Mouse (Mus musculus): ENCODE results near the gene Gabbr2. TPM values are rescaled to one million over a fixed set of nuclear protein-coding genes. Genes with fewer than 3 reads are reported as not detected.

Gene Gabbr2
- total and polyA plus RNA-seq, 3 experiments = 0.07 to 0.24 (median 0.17) TPM

GRCm38 (mm10) chr4:46916786-46917185 is 74.9 kb downstream of the Gabbr2 start:
- peak; percentile 17 for DNase-seq

- DNase-seq = no peak
These were observed 75.7 kb downstream of the Gabbr2 start for GRCm38 (mm10) chr4:46915934-46916333.

- DNase-seq = no peak
These were observed 76.2 kb downstream of the Gabbr2 start for GRCm38 (mm10) chr4:46915476-46915875.

- DNase-seq = no peak
These were observed 77.1 kb downstream of the Gabbr2 start for GRCm38 (mm10) chr4:46914606-46915005.

- no peak for DNase-seq
These were observed 85.5 kb downstream of the Gabbr2 start for GRCm38 (mm10) chr4:46906036-46906691.

GRCm38 (mm10) chr4:46905152-46905551 is 86.5 kb downstream of the Gabbr2 start:
- no peak for DNase-seq

GRCm38 (mm10) chr4:46904129-46904528 is 87.5 kb downstream of the Gabbr2 start:
- DNase-seq = no peak

- no peak for DNase-seq
These were observed 93.1 kb downstream of the Gabbr2 start for GRCm38 (mm10) chr4:46898546-46898945.

- DNase-seq = no peak
These were observed 93.9 kb downstream of the Gabbr2 start for GRCm38 (mm10) chr4:46897634-46898399.

GRCm38 (mm10) chr4:46894144-46894543 is 97.5 kb downstream of the Gabbr2 start:
- no peak for DNase-seq

- DNase-seq = no peak
These were observed 102.5 kb downstream of the Gabbr2 start for GRCm38 (mm10) chr4:46889175-46889574.

GRCm38 (mm10) chr4:46885627-46886383 is 105.9 kb downstream of the Gabbr2 start:
- DNase-seq = peak; percentile 37

- no peak for DNase-seq
These were observed 107.5 kb downstream of the Gabbr2 start for GRCm38 (mm10) chr4:46884132-46884531.

- no peak for DNase-seq
These were observed 108.1 kb downstream of the Gabbr2 start for GRCm38 (mm10) chr4:46883546-46883945.

GRCm38 (mm10) chr4:46883047-46883446 is 108.6 kb downstream of the Gabbr2 start:
- DNase-seq = no peak

- no peak for DNase-seq
These were observed 110.4 kb downstream of the Gabbr2 start for GRCm38 (mm10) chr4:46881271-46881670.

GRCm38 (mm10) chr4:46879943-46880342 is 111.7 kb downstream of the Gabbr2 start:
- DNase-seq = no peak

GRCm38 (mm10) chr4:46872750-46873149 is 118.9 kb downstream of the Gabbr2 start:
- DNase-seq = no peak

GRCm38 (mm10) chr4:46870157-46870556 is 121.5 kb downstream of the Gabbr2 start:
- peak; percentile 51 for DNase-seq

- DNase-seq = no peak
These were observed 122.3 kb downstream of the Gabbr2 start for GRCm38 (mm10) chr4:46869380-46869779.

- no peak for DNase-seq
These were observed 122.8 kb downstream of the Gabbr2 start for GRCm38 (mm10) chr4:46868921-46869320.

GRCm38 (mm10) chr4:46868181-46868580 is 123.5 kb downstream of the Gabbr2 start:
- peak; percentile 22 for DNase-seq

GRCm38 (mm10) chr4:46867779-46868178 is 123.9 kb downstream of the Gabbr2 start:
- DNase-seq = no peak
